Mouse (Mus musculus) right cerebral cortex, postnatal 14 days (tissue): ENCODE results near the gene 4930535I16Rik.

ENCODE experiments used
- DNase-seq: peaks from one replicate; pipeline ENCODE4 v3.0.0; 2022

The 4930535I16Rik gene

DNA sequence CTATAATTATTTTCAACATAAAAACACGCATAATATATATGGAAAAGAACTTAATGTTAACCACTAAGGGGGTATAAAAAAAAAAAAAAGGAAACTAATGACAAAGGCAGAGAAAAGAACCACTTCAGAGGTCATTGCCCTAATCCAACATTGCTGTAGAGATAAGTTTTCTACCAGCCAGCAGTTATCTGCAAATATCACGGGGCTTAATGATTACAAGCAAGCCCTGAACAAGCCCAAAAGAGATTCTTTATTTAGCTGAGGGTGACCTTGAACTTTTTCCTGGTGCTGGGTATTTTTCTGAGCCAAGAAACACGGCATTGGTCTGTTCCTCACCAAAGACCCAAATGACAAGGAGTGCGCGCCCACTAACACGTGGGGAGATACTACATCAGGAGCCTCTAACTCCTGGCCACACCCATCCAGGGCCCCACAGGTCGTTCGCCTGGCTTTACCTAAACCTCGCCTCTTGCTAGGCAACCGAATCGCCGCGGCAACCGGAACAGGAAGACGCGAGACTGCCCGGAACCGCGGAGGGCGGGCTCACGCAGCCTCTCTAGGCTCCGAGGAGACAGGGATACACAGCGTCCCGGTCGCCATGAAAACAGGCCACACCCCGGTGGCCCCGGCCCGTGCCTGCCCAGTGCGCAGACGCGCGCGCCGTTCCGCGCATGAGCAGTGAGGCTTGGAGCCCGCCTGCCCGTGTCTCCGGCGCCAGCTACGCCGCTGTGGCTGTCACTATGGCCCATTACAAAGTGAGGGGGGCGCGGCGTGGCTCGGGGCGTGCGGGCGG lies 13.3 kb downstream of the 4930535I16Rik start, which contains the start of gene Mycbp:
Mycbp (plus strand) TSS at position 500 of the 793 bp plus-strand sequence.
- DNase-seq = peak; percentile 98

DNA sequence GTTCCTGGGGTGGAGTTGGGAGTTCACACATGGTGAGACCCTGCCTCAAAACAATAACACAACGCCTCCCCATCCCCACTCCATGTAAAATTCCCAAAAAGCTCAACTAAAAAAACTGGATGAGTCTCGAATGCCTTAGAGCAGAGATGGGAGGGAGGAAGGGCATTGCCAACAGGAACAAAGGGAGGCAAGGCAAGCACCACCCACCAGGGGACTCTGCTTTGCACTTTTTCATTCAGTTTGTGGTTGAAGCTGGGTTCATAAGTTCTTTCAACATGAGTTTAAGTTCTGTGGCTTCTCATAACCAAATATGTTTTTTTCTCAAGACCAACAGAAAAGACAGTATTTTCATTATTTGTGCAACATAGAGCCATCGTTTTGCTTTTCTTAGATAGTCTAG lies 14.4 kb downstream of the 4930535I16Rik start:
- DNase-seq = no peak

DNA sequence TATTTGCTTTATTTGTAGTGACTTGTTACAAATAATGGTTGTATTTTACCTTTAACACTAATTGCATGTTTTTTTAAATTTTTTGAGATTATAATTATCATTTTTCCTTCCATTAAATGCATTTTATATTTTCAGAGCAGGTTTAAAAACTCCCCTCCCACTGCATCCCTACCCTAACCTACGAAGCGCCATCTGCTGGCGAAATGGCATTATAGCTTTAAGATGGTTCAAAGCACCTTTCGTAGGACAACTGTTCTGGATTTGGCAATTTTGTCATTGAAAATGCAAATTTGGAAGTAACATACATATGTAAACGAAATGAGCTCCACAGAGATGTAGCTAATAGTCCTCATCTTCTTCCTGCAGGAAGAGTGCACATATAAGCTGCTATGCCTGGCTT lies 19.1 kb downstream of the 4930535I16Rik start:
- DNase-seq = peak; percentile 68

DNA sequence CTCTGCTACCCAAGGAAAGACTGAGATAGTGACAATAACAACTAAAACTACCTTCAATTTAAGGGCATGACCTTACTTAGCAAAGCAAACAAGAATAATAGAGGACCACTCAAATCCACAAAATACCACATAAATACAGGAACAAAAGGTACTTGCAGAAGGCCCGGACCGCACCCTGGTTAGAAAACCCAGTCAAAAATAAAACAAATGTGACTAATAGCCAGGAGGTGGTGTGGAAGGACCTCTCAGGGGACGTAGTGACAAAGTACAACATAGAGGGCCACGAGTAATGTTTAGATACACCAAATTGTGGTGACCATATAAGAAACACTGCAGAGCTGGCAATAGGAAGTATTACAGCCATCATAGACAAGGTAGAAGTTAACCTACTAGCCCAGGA lies 23.5 kb downstream of the 4930535I16Rik start:
- DNase-seq = no peak

DNA sequence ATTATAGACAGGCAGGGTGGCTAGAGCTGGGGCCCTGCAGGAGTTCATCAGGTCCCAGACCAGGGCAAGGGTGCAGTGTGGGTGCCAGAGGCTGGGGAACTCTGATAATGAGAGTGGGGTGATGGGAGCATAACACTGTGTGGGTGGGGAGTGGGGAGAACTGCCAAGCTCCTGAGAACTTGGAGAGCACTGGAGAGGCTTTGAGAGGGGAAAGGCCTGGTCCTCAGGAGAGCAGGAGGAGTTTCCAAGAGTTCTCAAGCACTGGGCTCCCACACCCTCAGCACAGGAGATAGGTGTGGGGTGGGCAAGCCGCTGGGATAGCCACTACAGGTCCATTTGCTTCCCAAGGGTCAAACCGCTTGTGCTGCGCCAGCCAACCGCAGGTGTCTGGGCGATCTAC lies 24.1 kb downstream of the 4930535I16Rik start:
- no peak for DNase-seq
